Mouse (Mus musculus) bone marrow, adult 2 months (tissue): ENCODE measurements at regions not wholly inside any gene's neighbourhood (a gene's known extent, or its start where the extent isn't known, plus 50 kb on each side); places are given as distances from the start of the nearest gene placed in this dataset.

Source experiments
- CTCF ChIP-seq: fragments of 200-500 bp; IDR thresholded peaks from 2 replicates; pipeline ENCODE4 v1.5.1; 2011; ENCODE audit warnings: low read length, control low read depth; ENCODE audit not compliant: control insufficient read depth, insufficient read depth
- POLR2A ChIP-seq: fragments of 200-500 bp; IDR thresholded peaks from 2 replicates; pipeline ENCODE4 v1.6.1; 2011; ENCODE audit warnings: low read depth, mild to moderate bottlenecking, control low read depth, low read length, borderline replicate concordance; ENCODE audit not compliant: control insufficient read depth

- TF ChIP-seq POLR2A (no peak), CTCF (no peak)
These were observed 155.4 kb downstream of the Dyrk2 start for GRCm38 (mm10) chr10:118714595-118714994.
